Mouse (Mus musculus): ENCODE results near the gene Msh5.

The Msh5 gene

GRCm38 (mm10) chr17:35046681-35047455, at the start of gene Msh5:
TSS of gene Msh5 (minus strand) at chr17:35046745.
- peak; percentile 97 for DNase-seq (ENCODE audit: low read depth)

- DNase-seq (ENCODE audit: low read depth), result no peak
Observed at GRCm38 (mm10) chr17:35094475-35095365, 48.2 kb upstream of the Msh5 start.

GRCm38 (mm10) chr17:35092403-35093198, 46.1 kb upstream of the Msh5 start:
- DNase-seq (ENCODE audit: low read depth), result no peak

- no peak for DNase-seq (ENCODE audit: low read depth)
Observed at GRCm38 (mm10) chr17:35090166-35090932, 43.8 kb upstream of the Msh5 start.

GRCm38 (mm10) chr17:35088825-35089644, 42.5 kb upstream of the Msh5 start, which contains the start of gene Abhd16a:
TSS of gene Abhd16a (plus strand) at chr17:35089263.
- DNase-seq (ENCODE audit: low read depth), result peak; percentile 71

- DNase-seq (ENCODE audit: low read depth), result no peak
Observed at GRCm38 (mm10) chr17:35088151-35088550, 41.6 kb upstream of the Msh5 start.

GRCm38 (mm10) chr17:35085208-35085865, 38.8 kb upstream of the Msh5 start, which contains the start of gene Ly6g6f:
TSS of gene Ly6g6f (minus strand) at chr17:35085610.
- no peak for DNase-seq (ENCODE audit: low read depth)

- DNase-seq (ENCODE audit: low read depth), result no peak
Observed at GRCm38 (mm10) chr17:35083929-35084497, 37.5 kb upstream of the Msh5 start.

GRCm38 (mm10) chr17:35082841-35083576, 36.5 kb upstream of the Msh5 start:
- DNase-seq (ENCODE audit: low read depth), result no peak

- no peak for DNase-seq (ENCODE audit: low read depth)
Observed at GRCm38 (mm10) chr17:35080710-35081109, 34.2 kb upstream of the Msh5 start.

GRCm38 (mm10) chr17:35080248-35080647, 33.7 kb upstream of the Msh5 start:
- DNase-seq (ENCODE audit: low read depth), result no peak

- no peak for DNase-seq (ENCODE audit: low read depth)
Observed at GRCm38 (mm10) chr17:35079778-35080177, 33.2 kb upstream of the Msh5 start.

GRCm38 (mm10) chr17:35077786-35078233, 31.3 kb upstream of the Msh5 start, which contains the start of gene Ly6g6d:
TSS of gene Ly6g6d (minus strand) at chr17:35078065.
- no peak for DNase-seq (ENCODE audit: low read depth)

GRCm38 (mm10) chr17:35077285-35077684, 30.7 kb upstream of the Msh5 start:
- no peak for DNase-seq (ENCODE audit: low read depth)

GRCm38 (mm10) chr17:35076507-35077176, 30.1 kb upstream of the Msh5 start, which contains the start of gene Ly6g6e:
TSS of gene Ly6g6e (plus strand) at chr17:35076902.
- no peak for DNase-seq (ENCODE audit: low read depth)

- no peak for DNase-seq (ENCODE audit: low read depth)
Observed at GRCm38 (mm10) chr17:35074097-35074496, 27.6 kb upstream of the Msh5 start.

GRCm38 (mm10) chr17:35071454-35071853, 24.9 kb upstream of the Msh5 start:
- DNase-seq (ENCODE audit: low read depth), result no peak

All from fibroblast of lung, adult 2 months (primary cell).